Mouse (Mus musculus): Measurements from ENCODE around the gene Myo1g.

- TF ChIP-seq CTCF (IDR thresholded peaks at IDR 0.05; ENCODE audit: borderline replicate concordance, insufficient read depth, low read depth, low read length) (no peak), POLR2A (IDR thresholded peaks at IDR 0.05; ENCODE audit: borderline replicate concordance, insufficient read depth, low read length) (no peak)
Measured at GRCm38 (mm10) chr11:6524880-6525238, 4.1 kb upstream of the Myo1g start.

Measured in cerebellum, adult 2 months (tissue).